Mouse (Mus musculus): ENCODE measurements around the gene Sectm1a.

GRCm38 (mm10) chr11:121059471-121059870 lies 21.5 kb downstream of the Sectm1a start:
- TF ChIP-seq GATA1 (IDR thresholded peaks at IDR 0.05; ENCODE audit: low read length), result no peak
- no peak for TF ChIP-seq TAL1 (IDR thresholded peaks at IDR 0.05; ENCODE audit: low read length)

Measured in erythroblast, embryonic 14.5 days (primary cell).